In genomic region chr16:56090385-56090784, GRCm38 (mm10) we compare ENCODE assay signal across 15 mouse cellular contexts.
"Had no signal": no experiment of that assay in that cellular context is flagged by ENCODE, and none has a peak within 500 bp of the region (broad histone marks: within the 10 kb centered on the region; RNA-seq: fewer than 3 reads in every experiment).

No protein-coding gene starts in this region.

- DNase-seq: kidney, adult 11 months; kidney, postnatal 10 days; kidney, postnatal 4 days; left cerebral cortex, postnatal 4 days; lung, embryonic 14.5 days; lung, postnatal 10 days; right cerebral cortex, adult 18-20 months; right cerebral cortex, postnatal 25 days; thymus, postnatal 36 days had no signal

- H3K4me1 ChIP-seq: liver, embryonic 15.5 days; midbrain, embryonic 12.5 days had no signal

- H3K4me3 ChIP-seq: layer of hippocampus, adult 2 months; liver, embryonic 15.5 days; megakaryocyte, embryonic 14.5 days; midbrain, embryonic 12.5 days had no signal

- H3K27ac ChIP-seq: layer of hippocampus, adult 2 months; liver, embryonic 15.5 days; macrophage; midbrain, embryonic 12.5 days had no signal

- H3K9me3 ChIP-seq: liver, embryonic 15.5 days; midbrain, embryonic 12.5 days had no signal

- H3K27me3 ChIP-seq: liver, embryonic 15.5 days; megakaryocyte, embryonic 14.5 days; midbrain, embryonic 12.5 days had no signal

- ATAC-seq: midbrain, embryonic 16.5 days had no signal

- H3K9ac ChIP-seq: liver, embryonic 15.5 days; lung, embryonic 14.5 days; midbrain, embryonic 12.5 days had no signal
